In the genomic region with DNA sequence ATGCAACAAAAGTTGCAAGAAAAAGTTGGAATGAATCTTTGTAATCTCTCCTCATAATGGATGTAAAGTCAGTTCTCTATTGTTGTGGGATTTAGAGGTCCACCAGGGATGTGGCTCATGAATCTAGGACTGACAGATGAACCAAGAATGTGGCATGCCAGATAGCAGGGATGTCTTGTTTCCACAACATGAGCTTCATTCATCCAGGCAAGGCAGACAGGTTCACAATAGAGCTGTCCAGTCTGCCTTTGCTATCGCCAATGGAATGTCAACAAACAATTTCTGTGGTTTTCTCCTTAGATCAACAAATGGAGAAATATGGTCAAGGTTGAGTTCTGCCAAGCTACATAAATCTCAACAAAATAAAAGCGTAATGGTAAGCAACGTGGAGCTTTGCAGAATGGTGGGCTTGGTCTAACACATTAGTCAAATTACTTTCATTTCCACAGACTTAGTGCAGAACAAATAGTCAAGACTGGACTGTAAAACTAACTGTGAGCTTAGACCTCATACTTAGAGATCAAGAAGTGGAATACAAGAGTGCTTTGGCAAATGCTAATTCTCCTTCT, we compare ENCODE assay signal across 20 mouse cellular contexts.
DNase-seq lines count a peak whose midpoint lies in the region; ATAC-seq and TF ChIP-seq lines count a peak whose summit lies in the region.
"Had no signal": no experiment of that assay in that cellular context is flagged by ENCODE, and none has a peak within 500 bp of the region (broad histone marks: within the 10 kb centered on the region; RNA-seq: fewer than 3 reads in every experiment).

No protein-coding gene starts in this region.

- no peak overlapping the region for H3K27ac ChIP-seq in midbrain, embryonic 11.5 days (ENCODE audit: low read depth, low read length)
- H3K27ac ChIP-seq in midbrain, embryonic 16.5 days (ENCODE audit: low read length): no peak overlapping the region
- no peak overlapping the region for H3K27ac ChIP-seq in kidney, postnatal 0 days
- H3K27ac ChIP-seq: embryonic facial prominence, embryonic 12.5 days; forebrain, embryonic 12.5 days; heart, embryonic 10.5 days; hindbrain, embryonic 13.5 days; hindbrain, postnatal 0 days had no signal

- ATAC-seq in midbrain, embryonic 11.5 days (ENCODE audit: low FRiP score): no peak
- ATAC-seq in midbrain, embryonic 16.5 days: no peak
- ATAC-seq in kidney, postnatal 0 days (replicated peaks; ENCODE audit: low FRiP score, low read depth): no peak
- ATAC-seq: forebrain, embryonic 16.5 days; hindbrain, postnatal 0 days had no signal

- no peak for TF ChIP-seq CTCF in kidney, postnatal 0 days (IDR thresholded peaks at IDR 0.05; ENCODE audit: low read depth)

- no peaks in the 10 kb centered on the region for H3K9me3 ChIP-seq in midbrain, embryonic 11.5 days (ENCODE audit: control insufficient read depth, low read length)
- no peaks in the 10 kb centered on the region for H3K9me3 ChIP-seq in midbrain, embryonic 16.5 days (replicated peaks; ENCODE audit: control insufficient read depth, low read length, poor library complexity, severe bottlenecking)
- H3K9me3 ChIP-seq in kidney, postnatal 0 days (replicated peaks; ENCODE audit: low read length): no peaks in the 10 kb centered on the region
- H3K9me3 ChIP-seq: embryonic facial prominence, embryonic 12.5 days; forebrain, embryonic 12.5 days; heart, embryonic 10.5 days; hindbrain, embryonic 13.5 days had no signal

- H3K36me3 ChIP-seq in midbrain, embryonic 11.5 days (ENCODE audit: control insufficient read depth, insufficient read depth, low read length): no peaks in the 10 kb centered on the region
- H3K36me3 ChIP-seq in midbrain, embryonic 16.5 days (ENCODE audit: control insufficient read depth, insufficient read depth, low read length): no peaks in the 10 kb centered on the region
- no peaks in the 10 kb centered on the region for H3K36me3 ChIP-seq in kidney, postnatal 0 days (ENCODE audit: insufficient read depth, low read length)
- H3K36me3 ChIP-seq: embryonic facial prominence, embryonic 12.5 days; forebrain, embryonic 12.5 days; heart, embryonic 10.5 days; hindbrain, embryonic 13.5 days had no signal

- no peak overlapping the region for H3K4me2 ChIP-seq in midbrain, embryonic 11.5 days
- H3K4me2 ChIP-seq in midbrain, embryonic 16.5 days (ENCODE audit: low read length): no peak overlapping the region
- no peak overlapping the region for H3K4me2 ChIP-seq in kidney, postnatal 0 days (ENCODE audit: low read length)
- H3K4me2 ChIP-seq: embryonic facial prominence, embryonic 12.5 days; forebrain, embryonic 12.5 days; hindbrain, embryonic 13.5 days had no signal

- H3K4me1 ChIP-seq in midbrain, embryonic 11.5 days (ENCODE audit: control insufficient read depth, insufficient read depth, low read length): no peaks in the 10 kb centered on the region
- H3K4me1 ChIP-seq in midbrain, embryonic 16.5 days (ENCODE audit: control insufficient read depth, insufficient read depth, low read length): no peaks in the 10 kb centered on the region
- no peaks in the 10 kb centered on the region for H3K4me1 ChIP-seq in kidney, postnatal 0 days (replicated peaks; ENCODE audit: insufficient read depth, low read length)
- H3K4me1 ChIP-seq: embryonic facial prominence, embryonic 12.5 days; forebrain, embryonic 12.5 days; heart, embryonic 10.5 days; hindbrain, embryonic 13.5 days had no signal

- WGBS in midbrain, embryonic 11.5 days: 76% methylated on average over 3 of the region's 3 CpGs
- 84% methylated on average over 3 of the region's 3 CpGs for WGBS in midbrain, embryonic 16.5 days
- WGBS in kidney, postnatal 0 days: 34% methylated on average over 3 of the region's 3 CpGs

- H3K9ac ChIP-seq in midbrain, embryonic 11.5 days (ENCODE audit: low read length): no peak overlapping the region
- no peak overlapping the region for H3K9ac ChIP-seq in midbrain, embryonic 16.5 days (ENCODE audit: low read depth, low read length)
- no peak overlapping the region for H3K9ac ChIP-seq in kidney, postnatal 0 days (ENCODE audit: low read depth, low read length)
- H3K9ac ChIP-seq: embryonic facial prominence, embryonic 12.5 days; forebrain, embryonic 12.5 days; hindbrain, embryonic 13.5 days had no signal

- peak; percentile 16 for DNase-seq in kidney, adult 9 months
- no peak for DNase-seq in kidney, postnatal 25 days
- DNase-seq in midbrain, embryonic 11.5 days (ENCODE audit: low spot score, missing footprints): peak; percentile 49
- DNase-seq in kidney, postnatal 0 days (ENCODE audit: low spot score): peak; percentile 83
- no peak for DNase-seq in adrenal gland, adult 8-10 months
- DNase-seq in layer of hippocampus, adult 11-12 months (ENCODE audit: low spot score): no peak
- DNase-seq: adrenal gland, postnatal 14 days; cerebellum, adult 18-20 months; cerebellum, adult 9-11 months; cerebellum, postnatal 36 days; gastrocnemius, postnatal 10 days; heart, adult 18-20 months; heart, postnatal 14 days had no signal

- no peak overlapping the region for H3K4me3 ChIP-seq in midbrain, embryonic 11.5 days (ENCODE audit: low read depth, low read length)
- no peak overlapping the region for H3K4me3 ChIP-seq in midbrain, embryonic 16.5 days (ENCODE audit: low read depth, low read length)
- H3K4me3 ChIP-seq in kidney, postnatal 0 days (replicated peaks; ENCODE audit: low read depth, low read length): no peak overlapping the region
- H3K4me3 ChIP-seq: embryonic facial prominence, embryonic 12.5 days; forebrain, embryonic 12.5 days; heart, embryonic 10.5 days; hindbrain, embryonic 13.5 days had no signal

- no peaks in the 10 kb centered on the region for H3K27me3 ChIP-seq in midbrain, embryonic 11.5 days (ENCODE audit: control insufficient read depth, insufficient read depth, low read length)
- H3K27me3 ChIP-seq in midbrain, embryonic 16.5 days (ENCODE audit: control insufficient read depth, insufficient read depth, low read depth, low read length): no peaks in the 10 kb centered on the region
- no peaks in the 10 kb centered on the region for H3K27me3 ChIP-seq in kidney, postnatal 0 days (ENCODE audit: insufficient read depth, low read length)
- H3K27me3 ChIP-seq: embryonic facial prominence, embryonic 12.5 days; forebrain, embryonic 12.5 days; hindbrain, embryonic 13.5 days had no signal

Comparison
In these comparisons a context has a peak if more than half of its experiments do, and no peak if none do; other contexts are left out.
1. DNase-seq: peak in kidney, adult 9 months (single experiment), midbrain, embryonic 11.5 days (single experiment) and kidney, postnatal 0 days (single experiment); none in kidney, postnatal 25 days (0 of 2), adrenal gland, adult 8-10 months (single experiment) and layer of hippocampus, adult 11-12 months (single experiment).